Mouse (Mus musculus) left cerebral cortex, postnatal 25 days (tissue): Measurements from ENCODE around the gene Ptgfrn. TPM values are rescaled to one million over a fixed set of nuclear protein-coding genes. Genes with fewer than 3 reads are reported as not detected.
A peak's percentile ranks its signal among the peaks of the same experiment; 100 is the strongest.

ENCODE experiments used
- DNase-seq, 2 experiments: peaks; one replicate each; pipeline ENCODE4 v3.0.0; 2022; ENCODE audit warnings: low spot score in 2 of 2, mixed read lengths in 1 of 2
- intact Hi-C: fragments of 180-260 bp; cut with DNase I; formaldehyde crosslinking; loops from one replicate; pipeline ENCODE4 v1.15.1; 2025
- total RNA-seq, 2 experiments: library from RNA; stranded (reverse); gene quantifications; 2 replicates each; pipeline ENCODE4 v1.2.3; 2021

The Ptgfrn gene
- total RNA-seq, 2 experiments from 2014 or later = 39.0 to 42.1 TPM

- no peak for DNase-seq
- intact Hi-C loops = no loop called here
Measured at GRCm38 (mm10) chr3:101016050-101016449, 94.0 kb downstream of the Ptgfrn start.

- DNase-seq = no peak
- intact Hi-C loops = no loop called here
Measured at GRCm38 (mm10) chr3:101015254-101015653, 94.8 kb downstream of the Ptgfrn start.

GRCm38 (mm10) chr3:101013536-101013935 is 96.5 kb downstream of the Ptgfrn start:
- intact Hi-C loops = no loop called here
- no peak for DNase-seq

- intact Hi-C loops = no loop called here
Measured at GRCm38 (mm10) chr3:101013005-101013404, 97.1 kb downstream of the Ptgfrn start.

GRCm38 (mm10) chr3:101012597-101012996 is 97.5 kb downstream of the Ptgfrn start:
- intact Hi-C loops = no loop called here
- no peak for DNase-seq

More at GRCm38 (mm10) chr3:101013005-101013404, 97.1 kb downstream of the Ptgfrn start:
- no peak for DNase-seq

GRCm38 (mm10) chr3:101012131-101012571 is 97.9 kb downstream of the Ptgfrn start:
- DNase-seq = peak; percentile 29 to 40
- intact Hi-C loops = no loop called here

GRCm38 (mm10) chr3:101011203-101011600 is 98.9 kb downstream of the Ptgfrn start:
- intact Hi-C loops = no loop called here

GRCm38 (mm10) chr3:101010589-101011202 is 99.4 kb downstream of the Ptgfrn start:
- no peak for DNase-seq
- intact Hi-C loops = no loop called here

More at GRCm38 (mm10) chr3:101011203-101011600, 98.9 kb downstream of the Ptgfrn start:
- DNase-seq = no peak

GRCm38 (mm10) chr3:101007112-101007782 is 102.8 kb downstream of the Ptgfrn start:
- no peak for DNase-seq
- intact Hi-C loops = no loop called here

- intact Hi-C loops = no loop called here
- DNase-seq = no peak
Measured at GRCm38 (mm10) chr3:101005392-101005791, 104.7 kb downstream of the Ptgfrn start.

- no peak for DNase-seq
- intact Hi-C loops = no loop called here
Measured at GRCm38 (mm10) chr3:101003575-101004356, 106.3 kb downstream of the Ptgfrn start.

- intact Hi-C loops = loop anchor here (2.0 kb wide), 1 partner anchor 25 kb away; no protein-coding TSS in a partner anchor
Measured at GRCm38 (mm10) chr3:100999732-101000131, 110.3 kb downstream of the Ptgfrn start.

GRCm38 (mm10) chr3:100998904-100999340 is 111.2 kb downstream of the Ptgfrn start:
- intact Hi-C loops = loop anchor here (2.0 kb wide), 1 partner anchor 24 kb away; no protein-coding TSS in a partner anchor
- peak; percentile 62 to 68 for DNase-seq

More at GRCm38 (mm10) chr3:100999732-101000131, 110.3 kb downstream of the Ptgfrn start:
- no peak for DNase-seq

GRCm38 (mm10) chr3:100997785-100998570 is 112.1 kb downstream of the Ptgfrn start:
- peak in 1 of 2 experiments; percentile 58 for DNase-seq
- intact Hi-C loops = loop anchor here (2.0 kb wide), 1 partner anchor 23 kb away; no protein-coding TSS in a partner anchor

- intact Hi-C loops = no loop called here
- no peak for DNase-seq
Measured at GRCm38 (mm10) chr3:100994252-100994651, 115.8 kb downstream of the Ptgfrn start.

- intact Hi-C loops = no loop called here
- DNase-seq = no peak
Measured at GRCm38 (mm10) chr3:100993718-100994117, 116.4 kb downstream of the Ptgfrn start.

- intact Hi-C loops = no loop called here
- no peak for DNase-seq
Measured at GRCm38 (mm10) chr3:100993158-100993557, 116.9 kb downstream of the Ptgfrn start.
